8 mouse cellular contexts compared by ENCODE assay signal in genomic region chr9:114562031-114562918, GRCm38 (mm10). TPM values are rescaled to one million over a fixed set of nuclear protein-coding genes. Genes with fewer than 3 reads are reported as not detected.
A peak's percentile ranks its signal among the peaks of the same experiment; 100 is the strongest.
DNase-seq lines count a peak whose midpoint lies in the region; ATAC-seq and TF ChIP-seq lines count a peak whose summit lies in the region.

No protein-coding gene starts in this region.

- H3K4me3 ChIP-seq in forebrain, embryonic 15.5 days: peak overlapping the region; percentile 52
- H3K4me3 ChIP-seq in limb, embryonic 14.5 days (replicated peaks; ENCODE audit: low read length): peak overlapping the region; percentile 62

- H3K9ac ChIP-seq in forebrain, embryonic 15.5 days (replicated peaks): no peak overlapping the region
- peak overlapping the region; percentile 66 for H3K9ac ChIP-seq in limb, embryonic 14.5 days (ENCODE audit: low read depth, low read length, severe bottlenecking)

- H3K4me1 ChIP-seq in forebrain, embryonic 15.5 days: peaks cover 33% of the 10 kb centered on the region
- H3K4me1 ChIP-seq in limb, embryonic 14.5 days (ENCODE audit: control insufficient read depth, insufficient read depth, low read length): 0 out of 2 replicates have a peak, but pooled peaks cover 6% of the 10 kb centered on the region

- peak overlapping the region; percentile 90 for H3K4me2 ChIP-seq in forebrain, embryonic 15.5 days (replicated peaks)
- H3K4me2 ChIP-seq in limb, embryonic 14.5 days (replicated peaks; ENCODE audit: low read depth, low read length, severe bottlenecking): peak overlapping the region; percentile 94

- no peak for ATAC-seq in forebrain, embryonic 15.5 days (replicated peaks)
- peak; percentile 8; the same call in 1 of the 2 replicates for ATAC-seq in limb, embryonic 14.5 days (ENCODE audit: low FRiP score, low read depth)

- peaks cover 70% of the 10 kb centered on the region for H3K27me3 ChIP-seq in forebrain, embryonic 15.5 days
- H3K27me3 ChIP-seq in limb, embryonic 14.5 days (ENCODE audit: control insufficient read depth, insufficient read depth, low read length): peaks cover 32% of the 10 kb centered on the region; the same call in 1 of the 2 replicates

- H3K36me3 ChIP-seq in forebrain, embryonic 15.5 days: no peaks in the 10 kb centered on the region
- no peaks in the 10 kb centered on the region for H3K36me3 ChIP-seq in limb, embryonic 14.5 days (ENCODE audit: control insufficient read depth, insufficient read depth, low read length)

- WGBS in forebrain, embryonic 15.5 days: under 1% methylated on average over 80 of the region's 101 CpGs
- 2% methylated on average over 58 of the region's 101 CpGs for WGBS in limb, embryonic 14.5 days

- no peak for TF ChIP-seq POLR2A in limb, embryonic 14.5 days (IDR thresholded peaks at IDR 0.05; ENCODE audit: borderline replicate concordance, extremely low read depth, insufficient read depth, insufficient read length)

- H3K9me3 ChIP-seq in forebrain, embryonic 15.5 days: no peaks in the 10 kb centered on the region
- H3K9me3 ChIP-seq in limb, embryonic 14.5 days (ENCODE audit: control insufficient read depth, low read length): no peaks in the 10 kb centered on the region

- peak; percentile 16 to 34 for DNase-seq in lung, postnatal 4 days
- no peak for DNase-seq in lung, postnatal 25 days (ENCODE audit: low spot score)
- no peak for DNase-seq in limb, embryonic 14.5 days (ENCODE audit: low spot score)
- DNase-seq in retina, postnatal 1 day: peak; percentile 49
- no peak for DNase-seq in adipocyte (ENCODE audit: low spot score)
- DNase-seq in cerebellum, postnatal 10 days: no peak
- DNase-seq in layer of hippocampus, adult 9-10 months (ENCODE audit: low spot score): no peak

- no peak overlapping the region for H3K27ac ChIP-seq in forebrain, embryonic 15.5 days (replicated peaks)
- no peak overlapping the region for H3K27ac ChIP-seq in limb, embryonic 14.5 days (replicated peaks; ENCODE audit: low read depth, low read length)

RNA-seq across cellular contexts. Expression of gene Trim71, which starts 1.9 kb away (rescaled TPM):
- 0.11 and 0.14 TPM in 2 replicates for polyA plus RNA-seq in forebrain, embryonic 15.5 days (2015; fragmentation: Nextera tagmentation; extraction: Ambion mirVana)
- polyA plus RNA-seq in limb, embryonic 14.5 days (2012; rRNA removed): 0.33 and 0.50 TPM in 2 replicates
- polyA plus RNA-seq in limb, embryonic 14.5 days (2014; fragmentation: Nextera tagmentation; extraction: Ambion mirVana): 0.26 TPM in 2 replicates

RNA-seq across cellular contexts. Expression of gene C130032M10Rik, which starts 46.8 kb away (rescaled TPM):
- polyA plus RNA-seq in forebrain, embryonic 15.5 days (2015; fragmentation: Nextera tagmentation; extraction: Ambion mirVana): not detected in 2 replicates
- 1.9 and 2.0 TPM in 2 replicates for polyA plus RNA-seq in limb, embryonic 14.5 days (2012; rRNA removed)
- 1.3 and 3.4 TPM in 2 replicates for polyA plus RNA-seq in limb, embryonic 14.5 days (2014; fragmentation: Nextera tagmentation; extraction: Ambion mirVana)

RNA-seq across cellular contexts. Expression of gene Ccr4, which starts 57.6 kb away (rescaled TPM):
- not detected in 2 replicates for polyA plus RNA-seq in forebrain, embryonic 15.5 days (2015; fragmentation: Nextera tagmentation; extraction: Ambion mirVana)
- 1.2 and 2.5 TPM in 2 replicates for polyA plus RNA-seq in limb, embryonic 14.5 days (2012; rRNA removed)
- polyA plus RNA-seq in limb, embryonic 14.5 days (2014; fragmentation: Nextera tagmentation; extraction: Ambion mirVana): 1.2 and 2.7 TPM in 2 replicates

Comparison
In these comparisons a context has a peak if more than half of its experiments do, and no peak if none do; other contexts are left out.
1. DNase-seq: peak in lung, postnatal 4 days (2 of 2) and retina, postnatal 1 day (single experiment); none in lung, postnatal 25 days (single experiment), limb, embryonic 14.5 days (single experiment), adipocyte (single experiment), cerebellum, postnatal 10 days (0 of 2) and layer of hippocampus, adult 9-10 months (single experiment).